Mouse (Mus musculus) lung, adult 2 months (tissue): ENCODE results near the gene Wdr46.

Experiments
- CTCF ChIP-seq: fragments of 200-500 bp; IDR thresholded peaks from 2 replicates; pipeline ENCODE4 v1.5.1; 2011; ENCODE audit warnings: mild to moderate bottlenecking, low read length, control low read depth; ENCODE audit not compliant: insufficient read depth
- POLR2A ChIP-seq: fragments of 200-500 bp; IDR thresholded peaks from 2 replicates; pipeline ENCODE4 v1.6.1; 2011; ENCODE audit warnings: low read depth, mild to moderate bottlenecking, control low read depth, low read length, borderline replicate concordance; ENCODE audit errors: extremely low read depth

DNA sequence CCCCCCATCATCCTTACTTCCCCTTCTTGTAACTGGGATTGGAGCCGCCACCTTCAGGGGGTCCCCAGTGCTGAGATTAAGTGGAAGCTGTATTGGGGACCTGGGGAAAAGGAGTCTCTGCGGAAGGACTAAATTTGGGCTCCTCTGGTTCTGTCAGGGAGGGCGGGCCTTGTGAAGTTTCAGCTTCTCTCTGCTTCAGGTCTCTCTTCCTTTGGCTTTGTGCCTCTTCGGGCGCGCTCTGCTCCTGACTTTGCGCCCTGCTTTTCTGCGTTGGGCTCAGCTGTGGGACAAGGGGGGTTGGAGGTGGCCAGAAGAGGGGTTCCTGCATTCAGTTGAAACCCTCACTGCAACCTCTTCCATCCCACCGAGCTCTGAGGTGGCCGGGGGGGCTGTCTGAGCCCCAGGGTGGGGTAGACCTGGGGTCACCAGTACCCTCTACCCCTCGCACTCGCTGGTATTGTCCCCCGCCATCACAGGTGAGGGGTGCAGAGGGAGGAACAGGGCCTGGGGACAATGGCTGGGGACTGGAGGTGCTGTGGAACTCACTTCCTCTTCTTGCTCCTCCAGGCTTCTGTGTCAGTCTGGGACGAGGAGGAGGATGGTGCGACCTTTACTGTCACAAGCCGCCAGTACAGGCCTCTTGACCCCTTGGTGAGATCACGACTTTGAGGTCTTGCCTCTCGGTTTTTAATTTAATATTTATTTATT lies 9.1 kb upstream of the Wdr46 start:
- TF ChIP-seq CTCF (no peak), POLR2A (no peak)
